Mouse (Mus musculus): ENCODE results near the gene Egfl7.

Gene Egfl7

GRCm38 (mm10) chr2:26639838-26640830 is 60.3 kb downstream of the Egfl7 start:
- peak; percentile 79 for DNase-seq (ENCODE audit: low read depth)

GRCm38 (mm10) chr2:26641006-26641647 is 61.3 kb downstream of the Egfl7 start:
- no peak for DNase-seq (ENCODE audit: low read depth)
